Mouse (Mus musculus): ENCODE results near the gene 4833420G17Rik.
"Not testable (repeated sequence)": the region's sequence is repeated elsewhere in the genome, so short reads cannot be mapped to it uniquely, and the experiment has no call there.

4833420G17Rik gene

DNA sequence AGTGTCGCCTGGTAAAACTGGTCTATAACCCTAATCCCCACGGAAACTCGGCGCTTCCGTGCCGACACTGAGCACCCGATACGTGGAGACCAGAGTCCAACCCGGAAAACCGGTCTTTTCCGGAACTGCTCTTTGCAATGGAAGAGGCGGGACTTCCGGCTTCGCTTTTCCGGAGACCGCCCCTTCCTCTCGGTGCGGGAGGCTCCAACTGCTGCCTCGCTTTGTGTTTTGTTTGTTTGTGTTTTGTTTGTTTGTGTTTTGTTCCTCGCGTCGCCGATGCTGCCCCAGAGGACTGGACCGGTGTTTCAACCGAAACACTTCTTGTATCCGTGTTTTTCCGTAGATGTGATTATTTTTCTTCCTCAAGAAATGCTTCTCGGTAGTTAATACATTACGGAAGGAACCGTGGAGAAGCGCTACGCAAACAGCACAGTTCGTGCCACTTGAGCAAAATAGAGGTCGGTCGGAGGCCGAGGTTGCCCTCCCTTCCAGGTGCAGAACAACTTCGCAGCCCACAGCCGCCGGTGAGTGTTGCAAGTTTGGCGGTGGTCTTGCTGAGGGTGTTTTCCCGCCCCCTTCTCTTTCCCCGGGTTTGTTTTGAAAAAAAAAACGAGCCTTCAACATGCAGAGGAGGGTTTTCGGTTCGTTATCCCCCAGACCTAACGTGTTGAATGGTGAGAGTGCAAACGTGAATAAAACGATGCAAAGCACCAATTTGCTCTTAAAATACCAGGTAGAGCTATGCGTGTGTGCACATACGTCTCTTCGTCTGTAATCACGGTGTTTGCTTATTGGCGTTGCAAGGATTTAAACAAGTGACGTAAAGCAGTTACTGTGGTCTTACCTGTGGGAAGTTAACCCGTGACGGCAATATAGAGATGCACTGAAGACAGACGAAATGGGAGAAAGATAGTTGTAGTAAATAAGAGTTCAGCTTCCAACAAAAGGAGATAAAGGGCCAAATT lies at the start of gene 4833420G17Rik:
4833420G17Rik (plus strand) TSS at position 173 of the 965 bp plus-strand sequence.
- DNase-seq (ENCODE audit: extremely low read depth, low read depth, low spot score), result peak; percentile 23

DNA sequence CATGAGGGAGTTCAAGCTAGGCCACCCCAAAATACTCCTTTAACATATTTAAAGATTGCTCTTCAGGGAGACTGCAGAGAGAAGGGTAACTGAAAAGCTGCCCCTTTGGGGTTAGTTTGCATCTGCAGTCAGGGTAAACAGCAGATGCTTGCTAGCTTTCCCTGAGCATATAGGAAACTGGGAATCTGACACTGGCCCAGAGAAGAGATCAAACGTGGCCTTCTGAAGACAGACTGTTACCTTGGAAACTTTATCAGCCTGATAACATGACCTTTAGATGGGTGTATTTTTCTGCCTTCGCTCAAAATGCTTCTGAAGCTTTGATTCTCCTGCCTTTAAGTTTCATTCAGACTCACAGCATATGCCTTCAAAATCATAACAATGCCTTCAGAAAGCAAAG lies 49.5 kb upstream of the 4833420G17Rik start:
- no peak for DNase-seq (ENCODE audit: extremely low read depth, low read depth, low spot score)

DNA sequence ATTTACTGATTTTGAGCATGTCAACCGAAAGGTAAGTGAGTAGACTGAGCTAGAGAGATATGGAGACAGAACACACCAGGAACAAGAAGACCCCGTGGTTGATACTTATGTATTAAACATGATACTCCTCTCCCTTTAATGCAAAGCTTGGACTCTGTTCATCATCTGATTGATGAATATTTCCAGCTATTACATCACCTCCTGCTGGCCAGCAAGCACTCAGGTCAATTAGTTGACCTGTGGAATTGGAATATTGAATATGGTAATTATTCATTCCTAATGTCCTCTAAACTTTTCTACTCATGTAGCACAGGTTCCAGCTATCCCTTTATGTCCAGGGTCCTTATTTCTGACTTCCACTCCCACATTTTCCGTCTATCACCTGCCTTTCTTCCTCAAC lies 44.1 kb upstream of the 4833420G17Rik start:
- DNase-seq (ENCODE audit: extremely low read depth, low read depth, low spot score), result no peak

DNA sequence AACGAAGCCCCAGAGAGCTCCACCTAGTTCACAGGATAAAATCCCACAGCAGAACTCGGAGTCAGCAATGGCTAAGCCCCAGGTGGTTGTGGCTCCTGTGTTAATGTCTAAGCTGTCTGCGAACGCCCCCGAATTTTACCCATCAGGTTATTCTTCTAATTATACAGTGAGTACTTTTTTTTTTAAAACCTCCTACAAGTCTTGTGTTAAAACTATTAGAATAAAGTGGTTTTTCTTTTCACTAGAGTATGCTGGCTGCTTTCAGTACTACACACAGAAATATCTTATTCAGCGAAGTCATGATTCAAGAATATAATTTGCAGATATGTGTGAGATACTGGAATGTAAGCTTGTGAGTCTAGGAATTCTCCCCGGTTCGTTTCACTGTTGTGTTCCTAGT lies 32.4 kb upstream of the 4833420G17Rik start:
- DNase-seq (ENCODE audit: extremely low read depth, low read depth, low spot score), result no peak

DNA sequence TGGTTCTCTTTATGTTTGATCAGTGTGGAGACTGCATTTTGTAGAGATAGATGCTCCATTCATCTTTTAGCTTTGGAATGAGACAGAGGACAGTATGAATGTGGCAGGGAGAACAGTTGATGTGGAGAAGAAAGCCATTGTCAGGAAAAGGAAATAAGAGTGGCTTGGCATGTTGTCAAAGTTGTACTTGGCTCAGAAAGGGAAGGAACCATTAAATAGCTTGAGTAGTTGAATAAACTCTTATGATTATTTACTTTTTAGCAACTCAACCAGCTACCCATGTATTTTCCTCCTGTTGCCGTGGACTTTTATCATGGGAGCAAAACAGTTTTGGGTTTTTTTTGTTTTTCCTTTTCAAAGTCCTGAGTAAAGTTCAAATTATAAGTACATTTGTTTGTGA lies 30.5 kb upstream of the 4833420G17Rik start:
- no peak for DNase-seq (ENCODE audit: extremely low read depth, low read depth, low spot score)

DNA sequence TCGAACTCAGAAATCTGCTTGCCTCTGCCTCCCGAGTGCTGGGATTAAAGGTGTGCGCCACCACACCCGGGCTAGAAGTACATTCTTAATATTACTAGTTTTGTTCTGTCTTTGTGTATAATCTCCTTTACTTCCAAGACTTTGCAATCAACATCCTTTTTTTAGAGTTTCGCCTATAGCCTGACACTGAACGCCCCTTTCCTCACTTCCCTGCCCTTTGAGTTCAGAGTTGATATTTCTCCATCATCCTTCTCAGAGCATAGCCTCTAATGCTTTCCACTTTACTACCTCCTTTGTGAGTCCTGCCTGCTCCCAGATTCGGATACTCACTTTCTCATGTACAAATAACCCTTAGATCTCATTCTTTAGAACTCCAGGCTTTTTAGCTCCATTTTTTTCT lies 28.2 kb upstream of the 4833420G17Rik start:
- DNase-seq (ENCODE audit: extremely low read depth, low read depth, low spot score), result no peak

DNA sequence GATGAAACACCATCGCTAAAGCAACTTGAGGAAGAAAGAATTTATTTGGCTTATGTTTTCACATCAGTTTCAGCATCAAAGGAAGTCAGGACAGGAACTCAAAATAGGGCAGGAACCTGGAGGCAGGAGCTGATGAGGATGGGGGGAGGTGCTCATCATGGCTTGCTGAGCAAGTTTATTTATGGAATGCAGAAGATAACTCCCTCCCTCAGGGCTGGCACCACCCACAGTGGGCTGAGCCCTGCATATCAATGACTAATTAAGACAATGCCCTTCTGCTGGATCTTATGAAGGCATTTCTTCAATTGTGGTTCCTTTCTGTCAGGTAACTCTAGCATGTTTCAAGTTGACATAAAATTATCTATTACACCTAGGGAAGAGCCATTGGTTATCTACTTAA lies 20.3 kb upstream of the 4833420G17Rik start:
- no peak for DNase-seq (ENCODE audit: extremely low read depth, low read depth, low spot score)

DNA sequence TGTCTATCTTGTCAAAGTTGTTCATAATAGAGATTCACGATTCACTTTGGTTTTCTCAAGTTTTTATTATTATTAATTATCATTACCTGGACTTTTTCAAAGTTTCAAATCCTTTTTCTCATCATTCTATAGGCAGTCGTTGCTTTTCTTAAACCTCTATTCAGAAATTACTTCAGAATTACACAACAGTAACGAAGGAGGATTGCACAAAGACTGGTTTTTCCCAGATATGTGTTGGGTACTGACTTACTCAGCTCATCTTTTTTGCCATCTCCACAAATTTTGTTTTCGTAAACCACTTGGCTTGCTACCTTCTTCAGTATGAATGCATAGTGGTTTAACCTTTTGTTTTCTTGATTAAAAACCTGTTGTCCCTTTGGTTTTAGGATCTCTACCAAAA lies 9.0 kb upstream of the 4833420G17Rik start:
- DNase-seq (ENCODE audit: extremely low read depth, low read depth, low spot score), result peak; percentile 16

DNA sequence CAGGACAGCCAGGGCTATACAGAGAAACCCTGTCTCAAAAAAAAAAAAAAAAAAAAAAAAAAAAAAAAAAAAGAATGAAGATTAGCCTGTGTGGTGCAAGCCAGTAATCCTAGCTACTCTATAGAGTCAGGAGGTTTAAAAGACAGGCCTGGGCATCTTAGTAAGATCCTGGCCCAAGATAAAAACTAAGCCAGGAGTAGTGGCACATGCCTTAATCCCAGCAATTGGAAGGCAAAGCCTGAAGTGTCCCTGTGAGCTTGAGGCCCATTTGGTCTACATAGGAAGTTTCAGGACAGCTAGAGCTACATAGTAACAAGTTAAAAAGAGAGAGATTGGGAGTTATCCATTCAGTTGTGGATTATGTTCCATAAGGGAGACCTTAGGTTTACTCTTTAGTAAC lies 7.5 kb upstream of the 4833420G17Rik start:
- peak; percentile 64 for DNase-seq (ENCODE audit: extremely low read depth, low read depth, low spot score)

DNA sequence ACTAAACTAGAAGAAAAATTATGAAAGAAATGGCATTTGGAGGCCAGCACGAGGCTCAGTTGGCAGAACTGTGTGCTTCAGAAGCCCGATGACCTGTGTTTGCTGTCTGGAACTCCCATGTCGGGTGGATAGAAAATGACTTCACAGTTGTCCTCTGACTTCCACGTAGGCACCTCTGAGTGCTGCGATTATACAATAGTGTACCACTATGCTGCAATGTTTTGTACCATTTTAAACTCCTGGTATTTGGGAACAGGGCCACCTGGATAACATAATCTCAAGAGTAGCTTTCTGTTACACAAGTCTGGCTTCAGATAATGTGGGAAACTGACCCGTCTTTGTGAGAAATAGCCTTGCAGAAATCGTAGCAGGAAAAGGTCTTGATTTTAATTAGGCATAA lies 6.2 kb upstream of the 4833420G17Rik start:
- peak; percentile 54 for DNase-seq (ENCODE audit: extremely low read depth, low read depth, low spot score)

DNA sequence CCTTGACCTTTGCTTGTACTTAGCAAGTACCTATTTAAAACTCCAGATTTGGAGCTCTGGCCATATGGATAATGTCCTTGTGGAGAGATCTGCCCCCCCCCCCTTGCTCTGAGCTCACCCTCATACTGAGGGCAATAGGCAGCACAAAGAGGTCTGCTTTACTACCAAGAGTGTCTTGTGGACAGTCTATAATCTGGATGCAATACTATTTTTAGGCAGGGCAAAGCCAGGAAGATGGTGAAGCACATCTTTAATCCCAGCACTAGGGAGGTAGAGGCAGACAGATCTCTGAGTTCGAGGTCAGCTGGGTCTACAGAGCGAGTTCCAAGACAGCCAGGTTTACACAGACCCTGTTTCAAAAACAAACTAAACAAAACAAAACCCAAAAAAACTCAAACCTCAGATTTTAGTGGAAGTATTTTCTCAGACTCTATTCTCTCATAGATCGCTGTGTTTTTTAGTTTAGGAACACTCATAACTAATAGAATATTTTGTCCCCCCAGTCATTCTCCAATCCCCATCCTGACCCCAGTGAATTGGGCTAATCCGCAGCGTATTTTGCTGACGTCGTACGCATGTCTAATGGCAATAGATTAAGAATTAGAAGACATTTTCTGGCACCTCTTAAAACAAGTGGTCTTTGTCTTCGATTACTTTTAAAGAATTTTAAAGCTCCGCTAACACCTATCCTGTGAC lies 520 bp upstream of the 4833420G17Rik start:
- DNase-seq (ENCODE audit: extremely low read depth, low read depth, low spot score), result no peak

DNA sequence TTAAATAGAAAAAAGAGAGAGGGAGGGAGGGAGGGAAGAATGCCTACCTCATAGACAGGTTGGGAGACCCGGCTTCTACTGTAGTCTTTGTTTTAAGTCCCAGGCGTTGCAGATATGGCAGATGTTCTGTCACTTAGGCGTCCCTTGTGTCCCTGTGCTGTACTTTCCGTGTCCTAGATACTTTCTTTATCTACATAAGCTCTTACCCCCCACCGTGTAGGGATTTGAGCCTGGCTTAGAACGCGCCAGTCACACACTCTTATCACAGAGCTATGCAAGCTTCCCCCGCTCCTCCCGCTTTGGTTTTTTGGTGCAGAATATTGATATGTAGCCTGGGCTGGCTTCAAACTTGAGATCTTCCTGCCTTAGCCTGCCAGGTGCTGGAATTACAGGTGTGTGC lies 14.1 kb downstream of the 4833420G17Rik start:
- DNase-seq (ENCODE audit: extremely low read depth, low read depth, low spot score), result no peak

DNA sequence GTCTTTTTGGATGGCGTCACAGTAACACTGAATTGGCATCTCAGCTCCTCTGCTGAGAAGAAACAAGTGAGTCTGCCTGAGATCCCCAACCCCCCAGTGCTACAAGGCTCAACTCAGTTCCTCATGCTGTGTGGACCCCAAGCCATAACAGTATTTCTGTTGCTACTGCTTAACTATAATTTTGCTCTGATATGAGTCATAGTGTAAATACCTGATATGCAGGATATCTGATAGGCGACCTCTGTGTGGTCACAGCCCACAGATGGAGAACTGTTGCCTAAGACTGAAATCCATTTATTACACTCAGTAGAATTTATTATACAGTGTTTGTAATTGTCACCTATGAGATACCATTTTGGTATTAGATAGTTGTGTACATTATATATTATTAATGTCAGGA lies 15.2 kb downstream of the 4833420G17Rik start:
- no peak for DNase-seq (ENCODE audit: extremely low read depth, low read depth, low spot score)

DNA sequence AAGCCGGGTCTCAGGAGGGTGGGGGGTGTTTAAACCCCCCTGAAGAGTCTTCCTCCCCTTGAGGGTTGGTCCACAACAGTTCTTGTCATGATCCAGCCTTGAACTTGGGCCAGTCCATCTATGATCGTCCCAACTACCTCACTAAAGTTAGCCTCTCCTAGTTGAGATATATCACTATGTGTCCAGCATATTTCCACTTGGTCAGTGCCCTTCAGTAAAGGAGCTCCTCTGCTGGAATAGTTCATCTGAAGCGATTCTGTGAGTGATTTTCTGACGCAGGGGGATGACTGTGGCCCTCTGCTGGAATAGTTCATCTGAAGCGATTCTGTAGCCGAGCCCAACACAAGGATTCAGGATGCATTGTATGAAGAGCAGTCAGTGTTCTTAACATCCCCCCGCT lies 24.8 kb downstream of the 4833420G17Rik start:
- no peak for DNase-seq (ENCODE audit: extremely low read depth, low read depth, low spot score)

DNA sequence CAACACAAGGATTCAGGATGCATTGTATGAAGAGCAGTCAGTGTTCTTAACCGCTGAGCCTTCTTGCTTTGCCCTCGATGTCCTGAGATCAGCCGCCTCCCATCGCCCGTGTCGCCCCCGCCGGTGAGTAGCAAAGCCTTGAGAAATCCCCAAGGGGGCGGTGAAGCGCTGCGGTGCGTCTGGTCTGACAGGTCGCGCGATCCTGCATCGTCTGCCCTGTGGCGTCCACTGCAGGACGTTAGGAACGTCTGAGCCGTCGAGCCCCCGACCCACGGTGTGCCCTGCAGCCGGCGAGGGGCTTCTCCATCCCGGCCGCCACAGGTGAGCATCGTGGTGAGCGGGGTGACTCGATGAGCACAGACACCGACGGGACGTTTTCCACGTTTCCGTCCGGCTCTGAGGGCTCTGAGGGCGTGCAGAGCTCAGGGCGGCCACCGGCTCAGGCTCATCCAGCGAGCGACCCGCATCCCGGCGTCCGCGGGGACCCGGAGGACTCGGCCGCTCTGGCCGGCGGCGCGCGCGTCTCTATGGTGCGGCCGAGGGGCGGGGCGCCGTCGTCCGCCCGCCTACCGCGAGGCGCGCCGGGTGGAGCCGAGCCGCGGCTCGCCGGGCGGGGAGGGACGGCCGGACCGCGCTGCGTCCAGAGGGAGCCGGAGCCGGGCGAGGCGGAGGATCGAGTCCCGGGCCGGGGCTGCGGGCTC lies 25.5 kb downstream of the 4833420G17Rik start, which contains the start of the genes Tmem267 and 3110070M22Rik:
Tmem267 (plus strand) TSS at position 160 of the 701 bp plus-strand sequence.
3110070M22Rik (minus strand) TSS at position 504 of the 701 bp plus-strand sequence.
- DNase-seq (ENCODE audit: extremely low read depth, low read depth, low spot score), result peak; percentile 33

DNA sequence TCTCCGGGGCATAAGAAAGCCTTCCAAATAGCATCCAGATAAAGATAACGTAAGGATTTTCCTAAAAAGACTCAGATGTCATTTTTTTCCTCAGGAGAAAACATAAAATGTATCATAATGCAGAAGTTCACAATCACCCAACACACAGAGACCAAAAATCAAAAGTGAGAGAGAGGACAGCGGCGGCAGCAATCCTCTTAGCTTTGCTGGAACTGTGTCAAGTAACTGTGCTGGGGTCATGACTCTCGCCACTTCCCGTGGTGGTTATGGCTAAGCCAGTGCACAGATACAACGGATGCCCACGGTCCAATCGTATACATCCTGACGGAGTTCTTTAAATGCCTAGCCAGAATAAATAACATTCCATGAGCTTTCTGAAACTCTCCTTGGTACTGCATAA lies 29.5 kb downstream of the 4833420G17Rik start:
- not testable (repeated sequence) for DNase-seq (ENCODE audit: extremely low read depth, low read depth, low spot score)

DNA sequence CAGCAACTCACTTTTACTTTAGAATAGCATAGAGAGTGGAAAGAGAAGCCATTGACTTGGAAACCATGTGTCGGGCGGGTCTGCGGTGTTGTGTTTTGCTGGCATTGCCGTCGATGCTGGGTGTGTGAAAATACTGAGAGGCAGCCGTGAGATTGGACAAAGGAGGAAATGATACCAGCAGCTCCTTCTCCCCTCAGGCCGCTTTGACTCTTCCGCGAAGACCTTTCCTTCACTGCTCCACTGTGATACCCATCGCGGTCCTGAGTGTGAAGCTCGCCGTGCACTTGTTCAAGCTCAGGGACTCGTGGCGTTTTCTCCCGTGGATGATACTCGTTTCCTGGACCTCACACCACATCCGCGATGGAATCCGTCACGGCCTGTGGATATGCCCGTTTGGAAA lies 32.4 kb downstream of the 4833420G17Rik start:
- not testable (repeated sequence) for DNase-seq (ENCODE audit: extremely low read depth, low read depth, low spot score)

Data from fat pad, adult 2 months (tissue).